Mouse (Mus musculus) c-Kit-positive CD71-negative TER-119-negative erythroid progenitor cells, embryonic 14.5 days (primary cell): Measurements from ENCODE around the gene Akap2.

Experiments
- DNase-seq: peaks from one replicate; pipeline ENCODE4 v3.0.0-alpha.2; 2013; ENCODE audit warnings: low read depth

The Akap2 gene

GRCm38 (mm10) chr4:57914193-57915190, 197.0 kb downstream of the Akap2 start:
- DNase-seq, result no peak

GRCm38 (mm10) chr4:57915216-57915965, 197.9 kb downstream of the Akap2 start:
- no peak for DNase-seq

- DNase-seq, result no peak
These were observed 198.8 kb downstream of the Akap2 start, which contains the start of gene D630039A03Rik for GRCm38 (mm10) chr4:57916201-57916661. TSS of gene D630039A03Rik (minus strand) at chr4:57916297.

GRCm38 (mm10) chr4:57916711-57917110, 199.3 kb downstream of the Akap2 start:
- DNase-seq, result no peak

- no peak for DNase-seq
These were observed 202.3 kb downstream of the Akap2 start for GRCm38 (mm10) chr4:57919494-57920423.

GRCm38 (mm10) chr4:57920522-57920921, 203.1 kb downstream of the Akap2 start:
- no peak for DNase-seq

GRCm38 (mm10) chr4:57922171-57922570, 204.7 kb downstream of the Akap2 start:
- no peak for DNase-seq

- DNase-seq, result no peak
These were observed 207.2 kb downstream of the Akap2 start for GRCm38 (mm10) chr4:57924556-57925071.

GRCm38 (mm10) chr4:57927464-57928205, 210.2 kb downstream of the Akap2 start:
- DNase-seq, result no peak

GRCm38 (mm10) chr4:57930559-57931170, 213.2 kb downstream of the Akap2 start:
- DNase-seq, result no peak

GRCm38 (mm10) chr4:57934181-57934580, 216.7 kb downstream of the Akap2 start:
- DNase-seq, result no peak

GRCm38 (mm10) chr4:57937292-57937691, 219.8 kb downstream of the Akap2 start:
- DNase-seq, result no peak

- DNase-seq, result no peak
These were observed 223.2 kb downstream of the Akap2 start for GRCm38 (mm10) chr4:57940631-57941030.

GRCm38 (mm10) chr4:57942892-57943291, 225.4 kb downstream of the Akap2 start:
- DNase-seq, result no peak
